Mouse (Mus musculus) MEL (cell line): ENCODE measurements at regions not wholly inside any gene's neighbourhood (a gene's known extent, or its start where the extent isn't known, plus 50 kb on each side); places are given as distances from the start of the nearest gene placed in this dataset.

Source experiments
- CHD1 ChIP-seq: IDR thresholded peaks from 2 replicates; pipeline ENCODE4 v1.6.1; 2012; ENCODE audit warnings: low read depth, mild to moderate bottlenecking, inconsistent platforms, low read length, improper control_type of control experiment
- CTCF ChIP-seq, 3 experiments: IDR thresholded peaks in 2 of 3; conservative IDR thresholded peaks in 1 of 3; 2 replicates each; pipeline ENCODE4 v1.5.1; 2011 to 2012; ENCODE audit warnings: low read length in 3 of 3, low read depth in 2 of 3, mild to moderate bottlenecking in 2 of 3, improper control_type of control experiment in 1 of 3, inconsistent platforms in 1 of 3, mixed read lengths in 1 of 3, moderate library complexity in 1 of 3; ENCODE audit not compliant: control insufficient read depth in 1 of 3, insufficient read depth in 1 of 3, poor library complexity in 1 of 3, severe bottlenecking in 1 of 3
- GATA1 ChIP-seq: IDR thresholded peaks from 2 replicates; pipeline ENCODE4 v1.6.1; 2011; ENCODE audit warnings: low read depth, low read length, improper control_type of control experiment
- KAT2A ChIP-seq: conservative IDR thresholded peaks from 2 replicates; pipeline ENCODE4 v1.6.1; 2012; ENCODE audit warnings: low read depth, low read length, improper control_type of control experiment, inconsistent platforms
- MAFK ChIP-seq: IDR thresholded peaks from 2 replicates; pipeline ENCODE4 v1.6.1; 2011; ENCODE audit warnings: low read depth, mild to moderate bottlenecking, low read length, improper control_type of control experiment, borderline replicate concordance
- MAX ChIP-seq: IDR thresholded peaks from 2 replicates; pipeline ENCODE4 v1.6.1; 2011; ENCODE audit warnings: low read length, improper control_type of control experiment
- MXI1 ChIP-seq: IDR thresholded peaks from 2 replicates; pipeline ENCODE4 v1.6.1; 2011; ENCODE audit warnings: mild to moderate bottlenecking, low read depth, low read length, improper control_type of control experiment
- NELFE ChIP-seq: IDR thresholded peaks from 2 replicates; pipeline ENCODE4 v1.6.1; 2011; ENCODE audit warnings: low read depth, low read length, improper control_type of control experiment
- POLR2A ChIP-seq, 2 experiments: IDR thresholded peaks; 2 replicates each; pipeline ENCODE4 v1.6.1; 2011 to 2012; ENCODE audit warnings: low read length in 2 of 2, mild to moderate bottlenecking in 2 of 2, control low read depth in 1 of 2, improper control_type of control experiment in 1 of 2, low read depth in 1 of 2, moderate library complexity in 1 of 2; ENCODE audit not compliant: control insufficient read depth in 1 of 2, insufficient read depth in 1 of 2, poor library complexity in 1 of 2
- POLR2AphosphoS5 ChIP-seq: IDR thresholded peaks from 2 replicates; pipeline ENCODE4 v1.6.1; 2012; ENCODE audit warnings: low read depth, borderline replicate concordance, mild to moderate bottlenecking, inconsistent platforms, low read length, moderate library complexity, mixed read lengths

- TF ChIP-seq CHD1 = no peak
- no peak for TF ChIP-seq KAT2A
- TF ChIP-seq NELFE = no peak
- no peak for TF ChIP-seq GATA1
- no peak for TF ChIP-seq CTCF (IDR thresholded peaks at IDR 0.05 in 2 of 3, conservative IDR thresholded peaks at IDR 0.05 in 1 of 3; ENCODE audit: control insufficient read depth in 1 of 3, insufficient read depth in 1 of 3, low read depth in 2 of 3, low read length in 3 of 3, poor library complexity in 1 of 3, severe bottlenecking in 1 of 3)
- TF ChIP-seq MAX = no peak
- TF ChIP-seq POLR2A (IDR thresholded peaks at IDR 0.05; ENCODE audit: control insufficient read depth in 1 of 2, insufficient read depth in 1 of 2, low read depth in 1 of 2, low read length in 2 of 2, poor library complexity in 1 of 2) = no peak
- TF ChIP-seq MAFK = no peak
- TF ChIP-seq POLR2AphosphoS5 = no peak
- TF ChIP-seq MXI1 = no peak
Observed at GRCm38 (mm10) chr15:86794716-86795115, 580.5 kb downstream of the Tbc1d22a start.
